Mouse (Mus musculus) kidney, postnatal 0 days (tissue): ENCODE data around the gene Dll4. TPM values are rescaled to one million over a fixed set of nuclear protein-coding genes. Genes with fewer than 3 reads are reported as not detected.
A peak's percentile ranks its signal among the peaks of the same experiment; 100 is the strongest.

Source experiments
- ATAC-seq: fragments of 200-750 bp; cut with Nextera tagmentation; replicated peaks from 2 replicates; pipeline ENCODE4 v1.8.0; 2017; ENCODE audit warnings: low read depth, moderate number of reproducible peaks, moderate TSS enrichment, moderate library complexity; ENCODE audit not compliant: low FRiP score
- DNase-seq: peaks from one replicate; pipeline ENCODE4 v3.0.0-alpha.2; 2016; ENCODE audit warnings: low spot score
- H3K27ac ChIP-seq: fragments of 300-500 bp; sonication (generic); 2 replicates; pipeline ENCODE4 v1.5.1; 2014; ENCODE audit warnings: mild to moderate bottlenecking
- H3K27me3 ChIP-seq: fragments of 300-500 bp; sonication (generic); 2 replicates; pipeline ENCODE4 v1.6.1; 2014; ENCODE audit warnings: low read length, mixed read lengths; ENCODE audit not compliant: insufficient read depth
- H3K36me3 ChIP-seq: fragments of 300-500 bp; sonication (generic); 2 replicates; pipeline ENCODE4 v1.6.1; 2014; ENCODE audit warnings: low read length, mixed read lengths; ENCODE audit not compliant: insufficient read depth
- H3K4me1 ChIP-seq: fragments of 300-500 bp; sonication (generic); replicated peaks from 2 replicates; pipeline ENCODE4 v1.6.1; 2014; ENCODE audit warnings: antibody characterized with exemption, low read length, mixed read lengths; ENCODE audit not compliant: insufficient read depth
- H3K4me2 ChIP-seq: fragments of 300-500 bp; sonication (generic); 2 replicates; pipeline ENCODE4 v1.6.1; 2014; ENCODE audit warnings: mild to moderate bottlenecking, low read length, moderate library complexity, mixed read lengths
- H3K4me3 ChIP-seq: fragments of 300-500 bp; sonication (generic); replicated peaks from 2 replicates; pipeline ENCODE4 v1.5.1; 2014; ENCODE audit warnings: low read depth, low read length
- H3K9ac ChIP-seq: fragments of 300-500 bp; sonication (generic); 2 replicates; pipeline ENCODE4 v1.6.1; 2014; ENCODE audit warnings: low read depth, low read length
- H3K9me3 ChIP-seq: fragments of 300-500 bp; sonication (generic); replicated peaks from 2 replicates; pipeline ENCODE4 v1.6.1; 2016; ENCODE audit warnings: low read length, inconsistent platforms, mixed read lengths
- CTCF ChIP-seq: IDR thresholded peaks from 2 replicates; pipeline ENCODE4 v1.5.1; 2016; ENCODE audit warnings: antibody characterized with exemption, low read depth, mild to moderate bottlenecking, moderate library complexity
- WGBS: fragments of 180-500 bp; shearing (Covaris S2); extraction: QIAGEN DNeasy Blood & Tissue Kit; methylation state at CpG from one replicate; pipeline ENCODE4 v1.1.7; 2014; 5-methylcytosine and 5-hydroxymethylcytosine counted together
- polyA plus RNA-seq: library from polyadenylated mRNA; unstranded; fragments of >200 nt; fragmentation: Nextera tagmentation; extraction: Ambion mirVana; gene quantifications from 2 replicates; pipeline ENCODE4 v1.2.1, GENCODE M21; 2015

Dll4 gene
- polyA plus RNA-seq, 1 experiment from 2014 or later, result 7.9 TPM

- Histone ChIP-seq H3K36me3 (no peaks in the 10 kb centered on the region), H3K9ac (peak overlapping the region; percentile 65), H3K9me3 (no peaks in the 10 kb centered on the region), H3K4me2 (peak overlapping the region; percentile 70), H3K27ac (peak overlapping the region; percentile 67), H3K4me3 (peak overlapping the region; percentile 43), H3K4me1 (no peaks in the 10 kb centered on the region), H3K27me3 (no peaks in the 10 kb centered on the region)
- peak; percentile 94 for TF ChIP-seq CTCF
- 8% methylated on average over 60 of the region's 60 CpGs for WGBS
- peak; percentile 91 for DNase-seq
- ATAC-seq, result peak; percentile 89
These were observed 12.1 kb downstream of the Dll4 start for GRCm38 (mm10) chr2:119337425-119338265.

GRCm38 (mm10) chr2:119344537-119345138 is 19.1 kb downstream of the Dll4 start:
- DNase-seq (no peak), ATAC-seq (no peak)
- Histone ChIP-seq H3K4me3 (no peak overlapping the region), H3K36me3 (no peaks in the 10 kb centered on the region), H3K4me2 (no peak overlapping the region), H3K9me3 (no peaks in the 10 kb centered on the region), H3K4me1 (no peaks in the 10 kb centered on the region), H3K27me3 (no peaks in the 10 kb centered on the region), H3K27ac (no peak overlapping the region), H3K9ac (no peak overlapping the region)
- 29% methylated on average over 6 of the region's 6 CpGs for WGBS
- TF ChIP-seq CTCF, result no peak

GRCm38 (mm10) chr2:119350555-119351486 is 25.2 kb downstream of the Dll4 start, which contains the start of gene Chac1:
Gene Chac1 (plus strand): TSS chr2:119351229.
- no peak for TF ChIP-seq CTCF
- DNase-seq (peak; percentile 78), ATAC-seq (peak; percentile 93)
- Histone ChIP-seq H3K4me1 (peaks cover 5% of the 10 kb centered on the region; the same call in 1 of the 2 replicates), H3K36me3 (no peaks in the 10 kb centered on the region), H3K27ac (no peak within 1 kb of the TSS), H3K9me3 (no peaks in the 10 kb centered on the region), H3K9ac (peak within 1 kb of the TSS; percentile 31; the same call in 1 of the 2 replicates), H3K4me2 (peak within 1 kb of the TSS; percentile 88), H3K27me3 (no peaks in the 10 kb centered on the region), H3K4me3 (peak within 1 kb of the TSS; percentile 42)
- WGBS, result 3% methylated on average over 58 of the region's 58 CpGs

GRCm38 (mm10) chr2:119353707-119354106 is 28.1 kb downstream of the Dll4 start:
- Histone ChIP-seq H3K4me2 (no peak overlapping the region), H3K9ac (no peak overlapping the region), H3K4me1 (peaks cover 5% of the 10 kb centered on the region; the same call in 1 of the 2 replicates), H3K27ac (no peak overlapping the region), H3K9me3 (no peaks in the 10 kb centered on the region), H3K4me3 (no peak overlapping the region), H3K27me3 (no peaks in the 10 kb centered on the region), H3K36me3 (no peaks in the 10 kb centered on the region)
- WGBS, result 85% methylated on average over 8 of the region's 8 CpGs
- DNase-seq, result no peak
- no peak for TF ChIP-seq CTCF
- no peak for ATAC-seq

GRCm38 (mm10) chr2:119355089-119355488 is 29.5 kb downstream of the Dll4 start:
- H3K9me3 ChIP-seq, result no peaks in the 10 kb centered on the region
- ATAC-seq, result no peak
- no peaks in the 10 kb centered on the region for H3K27me3 ChIP-seq
- H3K4me2 ChIP-seq, result no peak overlapping the region
- no peak overlapping the region for H3K27ac ChIP-seq
- WGBS, result 92% methylated on average over 3 of the region's 3 CpGs
- H3K4me1 ChIP-seq, result peaks cover 5% of the 10 kb centered on the region; the same call in 1 of the 2 replicates
- DNase-seq, result no peak
- no peak overlapping the region for H3K9ac ChIP-seq
- no peak for TF ChIP-seq CTCF
- no peak overlapping the region for H3K4me3 ChIP-seq
- H3K36me3 ChIP-seq, result no peaks in the 10 kb centered on the region

DNA sequence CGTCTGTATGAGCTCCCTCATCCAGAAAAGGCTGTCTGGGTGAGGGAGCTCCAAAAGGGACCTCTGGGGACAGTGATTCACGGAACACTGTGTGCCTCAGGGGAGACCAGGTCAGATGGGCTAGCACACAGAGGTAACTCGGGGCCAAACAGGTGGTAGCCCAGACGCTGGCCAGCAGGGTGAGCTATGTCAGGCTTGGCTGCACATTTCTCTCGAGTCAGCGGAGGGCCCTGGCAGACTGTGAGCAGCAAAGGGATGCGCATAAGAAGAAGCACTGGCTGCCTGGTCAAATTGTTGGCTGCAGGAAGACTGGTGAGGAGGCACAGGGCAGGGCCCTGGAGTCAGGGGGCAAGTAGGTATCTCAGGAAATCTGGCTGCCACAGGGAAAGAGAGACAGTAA is 30.1 kb downstream of the Dll4 start:
- TF ChIP-seq CTCF, result 0 out of 2 replicates have a peak, but pooled peaks have one; percentile 20
- no peak overlapping the region for H3K27ac ChIP-seq
- DNase-seq, result no peak
- ATAC-seq, result no peak
- 19% methylated on average over 7 of the region's 7 CpGs for WGBS
- peaks cover 1% of the 10 kb centered on the region; the same call in 1 of the 2 replicates for H3K4me1 ChIP-seq
- H3K27me3 ChIP-seq, result no peaks in the 10 kb centered on the region
- no peaks in the 10 kb centered on the region for H3K36me3 ChIP-seq
- no peaks in the 10 kb centered on the region for H3K9me3 ChIP-seq
- H3K4me2 ChIP-seq, result no peak overlapping the region
- H3K4me3 ChIP-seq, result no peak overlapping the region
- no peak overlapping the region for H3K9ac ChIP-seq
